Mouse (Mus musculus) limb, embryonic 13.5 days (tissue): ENCODE results near the gene Tysnd1. TPM values are rescaled to one million over a fixed set of nuclear protein-coding genes. Genes with fewer than 3 reads are reported as not detected.

Experiments used
- ATAC-seq: fragments of 200-750 bp; cut with Nextera tagmentation; 2 replicates; pipeline ENCODE4 v1.8.0; 2017; ENCODE audit warnings: low read depth, moderate number of reproducible peaks, moderate TSS enrichment; ENCODE audit not compliant: low FRiP score
- H3K27ac ChIP-seq: fragments of 300-500 bp; sonication (generic); 2 replicates; pipeline ENCODE4 v1.5.1; 2015; ENCODE audit warnings: inconsistent platforms, mild to moderate bottlenecking, moderate library complexity
- H3K27me3 ChIP-seq: fragments of 300-500 bp; sonication (generic); 2 replicates; pipeline ENCODE4 v1.6.1; 2015; ENCODE audit warnings: mild to moderate bottlenecking, inconsistent platforms
- H3K36me3 ChIP-seq: fragments of 300-500 bp; sonication (generic); 2 replicates; pipeline ENCODE4 v1.6.1; 2015; ENCODE audit warnings: inconsistent platforms, mild to moderate bottlenecking, moderate library complexity
- H3K4me1 ChIP-seq: fragments of 300-500 bp; sonication (generic); 2 replicates; pipeline ENCODE4 v1.6.1; 2015; ENCODE audit warnings: inconsistent platforms
- H3K4me2 ChIP-seq: fragments of 300-500 bp; sonication (generic); replicated peaks from 2 replicates; pipeline ENCODE4 v1.6.1; 2015; ENCODE audit warnings: inconsistent platforms, mild to moderate bottlenecking, moderate library complexity
- H3K4me3 ChIP-seq: fragments of 300-500 bp; sonication (generic); 2 replicates; pipeline ENCODE4 v1.5.1; 2015; ENCODE audit warnings: moderate library complexity, mild to moderate bottlenecking, inconsistent platforms
- H3K9ac ChIP-seq: fragments of 300-500 bp; sonication (generic); 2 replicates; pipeline ENCODE4 v1.6.1; 2015; ENCODE audit warnings: mild to moderate bottlenecking, inconsistent platforms
- H3K9me3 ChIP-seq: fragments of 300-500 bp; sonication (generic); 2 replicates; pipeline ENCODE4 v1.6.1; 2016; ENCODE audit warnings: inconsistent platforms
- WGBS: fragments of 180-500 bp; shearing (Covaris S2); methylation state at CpG from one replicate; pipeline ENCODE4 v1.1.7; 2015; 5-methylcytosine and 5-hydroxymethylcytosine counted together
- polyA plus RNA-seq: library from polyadenylated mRNA; unstranded; fragments of >200 nt; fragmentation: Nextera tagmentation; extraction: Ambion mirVana; gene quantifications from 2 replicates; pipeline ENCODE4 v1.2.1, GENCODE M21; 2015

The Tysnd1 gene
- polyA plus RNA-seq, 1 experiment from 2014 or later, result 30.9 TPM

DNA sequence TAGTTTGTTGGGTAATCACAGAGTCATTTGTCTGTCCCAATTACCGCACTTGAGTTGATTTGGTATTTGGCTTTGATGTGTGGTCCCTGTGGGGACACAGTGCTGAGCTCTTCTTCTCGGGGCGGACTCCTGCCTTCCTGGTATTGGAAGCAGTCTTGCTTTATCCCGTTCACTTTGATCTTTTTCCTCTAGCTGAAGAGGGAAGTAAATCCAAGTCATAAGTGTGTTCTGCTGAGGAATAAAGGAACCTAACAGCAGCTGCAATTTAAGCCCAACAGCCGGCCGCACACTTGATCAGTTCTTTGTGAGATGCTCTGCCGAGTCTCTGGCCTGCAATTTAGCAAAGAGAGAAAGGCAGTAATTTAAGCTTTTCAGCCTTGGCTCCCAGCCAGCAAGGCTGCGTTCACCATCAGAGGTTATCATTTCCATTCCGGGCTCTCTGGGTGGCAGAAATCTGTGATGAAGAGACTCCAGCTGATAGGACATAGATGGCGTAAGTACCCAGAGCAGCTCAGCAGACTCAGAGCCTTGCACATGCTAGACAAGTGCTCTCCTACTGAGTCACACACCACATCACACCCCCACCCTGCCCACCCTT is 32.8 kb upstream of the Tysnd1 start:
- H3K4me3 ChIP-seq, result no peak overlapping the region
- no peak overlapping the region for H3K4me2 ChIP-seq
- H3K27me3 ChIP-seq, result no peaks in the 10 kb centered on the region
- no peak for ATAC-seq
- no peaks in the 10 kb centered on the region for H3K9me3 ChIP-seq
- H3K36me3 ChIP-seq, result peaks cover 79% of the 10 kb centered on the region
- WGBS, result 70% methylated on average over 10 of the region's 10 CpGs
- H3K9ac ChIP-seq, result no peak overlapping the region
- no peaks in the 10 kb centered on the region for H3K4me1 ChIP-seq
- no peak overlapping the region for H3K27ac ChIP-seq

DNA sequence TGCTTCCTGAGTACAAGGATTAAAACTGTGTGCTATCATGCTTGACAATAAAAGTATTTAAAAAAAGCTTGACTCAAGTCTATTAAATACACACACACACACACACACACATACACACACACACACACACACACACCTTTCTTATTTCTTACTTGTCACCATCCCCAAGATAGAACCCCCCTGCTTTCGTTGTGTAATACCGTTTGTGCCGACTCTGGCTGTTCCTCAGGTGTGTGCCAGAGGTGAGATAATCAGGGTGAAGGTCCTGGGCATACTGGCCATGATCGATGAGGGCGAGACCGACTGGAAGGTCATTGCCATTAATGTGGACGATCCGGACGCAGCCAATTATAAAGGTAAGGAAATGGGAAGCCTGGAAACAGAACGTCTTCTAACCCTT is 30.2 kb upstream of the Tysnd1 start:
- no peak overlapping the region for H3K4me2 ChIP-seq
- H3K27me3 ChIP-seq, result no peaks in the 10 kb centered on the region
- no peak overlapping the region for H3K27ac ChIP-seq
- no peaks in the 10 kb centered on the region for H3K9me3 ChIP-seq
- no peaks in the 10 kb centered on the region for H3K4me1 ChIP-seq
- 93% methylated on average over 10 of the region's 10 CpGs for WGBS
- no peak for ATAC-seq
- no peak overlapping the region for H3K4me3 ChIP-seq
- peaks cover 95% of the 10 kb centered on the region for H3K36me3 ChIP-seq
- H3K9ac ChIP-seq, result no peak overlapping the region

DNA sequence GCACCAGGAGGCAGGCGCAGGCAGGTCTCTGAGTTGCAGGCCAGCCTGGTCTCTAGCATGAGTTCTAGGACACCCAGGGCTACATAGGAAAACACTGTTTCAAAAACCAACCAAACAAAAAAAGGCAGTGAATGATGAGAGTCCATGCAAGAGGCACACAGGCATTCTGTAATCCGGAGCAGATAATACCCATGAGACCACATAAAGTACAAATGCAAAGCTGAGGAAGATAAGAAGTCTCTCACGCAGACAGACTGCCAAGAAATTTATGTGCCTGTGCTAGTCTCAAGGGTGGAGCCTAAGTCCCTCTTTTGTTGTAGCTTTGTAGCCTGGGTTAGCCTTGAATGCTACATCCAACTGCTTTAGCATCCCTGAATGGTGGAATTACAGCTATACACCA is 29.7 kb upstream of the Tysnd1 start:
- Histone ChIP-seq H3K9me3 (no peaks in the 10 kb centered on the region), H3K27ac (no peak overlapping the region), H3K9ac (no peak overlapping the region), H3K36me3 (peaks cover 95% of the 10 kb centered on the region), H3K4me1 (no peaks in the 10 kb centered on the region), H3K4me3 (no peak overlapping the region), H3K27me3 (no peaks in the 10 kb centered on the region), H3K4me2 (no peak overlapping the region)
- 78% methylated on average over 3 of the region's 3 CpGs for WGBS
- no peak for ATAC-seq

DNA sequence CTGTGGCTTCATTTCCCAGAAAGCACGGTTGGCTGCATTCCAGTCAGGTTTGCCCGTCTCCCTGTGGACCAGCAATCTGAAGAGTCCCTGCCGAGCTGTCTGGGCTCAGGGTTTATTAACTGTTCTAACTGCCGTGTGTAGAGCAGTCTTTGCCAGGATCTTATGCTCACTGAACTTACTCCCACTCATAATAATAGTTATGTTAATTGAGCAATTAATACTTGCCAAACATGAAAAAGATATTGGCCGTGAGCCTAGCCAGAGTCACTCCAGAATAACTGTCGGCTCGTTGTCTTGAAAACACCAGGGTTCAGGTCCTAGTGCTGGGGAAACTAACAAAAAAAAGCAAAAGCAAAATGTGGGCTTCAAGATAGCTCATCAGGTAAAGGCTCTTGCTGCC is 26.0 kb upstream of the Tysnd1 start:
- Histone ChIP-seq H3K36me3 (peaks cover 94% of the 10 kb centered on the region), H3K27me3 (no peaks in the 10 kb centered on the region)
- WGBS, result 85% methylated on average over 7 of the region's 7 CpGs

DNA sequence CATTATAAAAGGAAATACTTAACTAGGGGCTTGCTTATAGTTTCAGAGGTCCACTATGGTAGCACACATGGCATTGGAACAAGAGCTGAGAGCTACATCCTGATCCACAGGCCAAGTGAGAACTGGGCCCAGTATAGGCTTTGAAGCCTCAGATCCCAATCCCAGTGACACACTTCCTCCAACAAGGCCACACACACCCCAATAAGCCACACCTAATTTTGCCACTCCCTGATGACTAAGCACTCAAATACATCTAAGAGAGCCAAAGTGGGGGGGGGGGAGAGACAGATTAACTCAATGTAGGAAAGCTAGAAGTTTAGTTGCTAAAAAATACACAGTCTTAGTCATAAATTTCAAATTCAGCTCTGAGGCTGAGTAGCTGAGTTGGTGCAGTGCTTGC is 25.4 kb upstream of the Tysnd1 start:
- Histone ChIP-seq H3K27me3 (no peaks in the 10 kb centered on the region), H3K36me3 (peaks cover 94% of the 10 kb centered on the region), H3K4me3 (no peak overlapping the region), H3K9me3 (no peaks in the 10 kb centered on the region), H3K4me1 (no peaks in the 10 kb centered on the region), H3K9ac (no peak overlapping the region), H3K27ac (no peak overlapping the region), H3K4me2 (no peak overlapping the region)
- no peak for ATAC-seq

More for the DNA sequence above, 26.0 kb upstream of the Tysnd1 start:
- H3K4me2 ChIP-seq, result no peak overlapping the region
- no peak overlapping the region for H3K4me3 ChIP-seq
- H3K4me1 ChIP-seq, result no peaks in the 10 kb centered on the region
- no peak for ATAC-seq
- no peak overlapping the region for H3K27ac ChIP-seq
- no peak overlapping the region for H3K9ac ChIP-seq
- H3K9me3 ChIP-seq, result no peaks in the 10 kb centered on the region

DNA sequence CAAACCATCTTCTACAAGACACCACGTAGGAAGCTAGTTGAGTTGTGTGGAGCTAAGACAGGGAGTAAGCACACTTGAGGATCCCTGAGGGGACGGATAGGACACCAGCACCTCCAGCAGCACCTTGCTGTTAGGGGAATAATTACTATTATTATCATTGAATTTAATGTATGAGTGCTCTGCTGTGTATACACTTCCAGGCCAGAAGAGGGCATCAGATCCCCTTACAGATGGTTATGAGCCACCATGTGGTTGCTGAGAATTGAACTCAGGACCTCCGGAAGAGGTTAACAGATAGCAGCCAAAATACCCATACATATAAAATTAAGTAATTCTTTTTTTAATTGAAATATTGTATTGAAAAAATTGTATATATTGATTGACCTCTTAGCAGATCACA is 24.6 kb upstream of the Tysnd1 start:
- no peak overlapping the region for H3K4me3 ChIP-seq
- H3K27ac ChIP-seq, result no peak overlapping the region
- H3K36me3 ChIP-seq, result peaks cover 91% of the 10 kb centered on the region
- H3K4me2 ChIP-seq, result no peak overlapping the region
- ATAC-seq, result no peak
- H3K4me1 ChIP-seq, result no peaks in the 10 kb centered on the region
- WGBS, result 96% methylated on average over 3 of the region's 3 CpGs
- H3K9me3 ChIP-seq, result no peaks in the 10 kb centered on the region
- H3K9ac ChIP-seq, result no peak overlapping the region
- H3K27me3 ChIP-seq, result no peaks in the 10 kb centered on the region

DNA sequence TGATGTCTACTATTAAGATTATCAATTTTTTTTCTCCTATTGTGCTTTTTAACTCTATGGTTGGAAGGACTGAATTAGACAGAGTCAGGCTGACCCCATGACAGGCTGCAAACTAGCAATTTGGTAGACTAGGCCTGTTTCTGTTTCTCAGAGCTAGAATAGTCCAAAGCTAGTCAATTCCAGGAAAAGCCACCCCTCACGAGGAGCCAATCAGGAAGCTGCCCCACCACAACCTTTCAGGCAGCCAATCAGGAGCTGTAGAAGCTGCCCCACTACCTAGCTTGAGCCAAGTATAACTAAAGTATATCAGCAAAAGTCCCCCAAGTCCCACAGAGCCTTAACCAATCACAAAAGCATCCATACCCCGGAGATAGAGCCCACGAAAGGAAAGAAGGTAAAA is 19.4 kb upstream of the Tysnd1 start:
- WGBS, result 71% methylated on average over 3 of the region's 3 CpGs

DNA sequence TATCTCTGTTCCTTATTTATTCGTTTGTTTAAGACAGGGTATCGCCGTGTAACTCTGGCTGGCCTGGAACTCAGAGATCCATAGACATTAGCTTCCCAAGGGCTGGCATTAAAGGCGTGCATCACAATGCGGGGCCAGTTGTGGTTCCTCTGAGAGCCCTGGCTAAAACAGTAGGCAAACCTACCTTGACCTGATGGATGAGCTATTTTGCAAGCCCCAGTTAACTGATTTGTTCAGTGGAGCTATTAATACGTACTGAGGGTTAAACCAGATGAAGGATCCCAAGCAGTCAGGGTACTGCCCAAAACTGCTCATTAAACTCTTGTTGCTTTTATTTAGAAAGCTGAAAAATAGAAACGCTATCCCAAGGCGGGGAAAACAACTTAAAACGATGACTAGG is 15.8 kb upstream of the Tysnd1 start:
- H3K9ac ChIP-seq, result peak overlapping the region; percentile 93
- no peaks in the 10 kb centered on the region for H3K9me3 ChIP-seq
- peaks cover 13% of the 10 kb centered on the region for H3K36me3 ChIP-seq
- H3K27ac ChIP-seq, result peak overlapping the region; percentile 74
- H3K4me2 ChIP-seq, result peak overlapping the region; percentile 64
- H3K4me3 ChIP-seq, result peak overlapping the region; percentile 78
- peaks cover 21% of the 10 kb centered on the region for H3K4me1 ChIP-seq
- WGBS, result 34% methylated on average over 9 of the region's 9 CpGs
- H3K27me3 ChIP-seq, result no peaks in the 10 kb centered on the region
- ATAC-seq, result 0 out of 2 replicates have a peak, but pooled peaks have one; percentile 16

More for the DNA sequence above, 19.4 kb upstream of the Tysnd1 start:
- no peaks in the 10 kb centered on the region for H3K27me3 ChIP-seq
- H3K4me3 ChIP-seq, result no peak overlapping the region
- no peak overlapping the region for H3K27ac ChIP-seq
- no peak for ATAC-seq
- peaks cover 6% of the 10 kb centered on the region; the same call in 1 of the 2 replicates for H3K4me1 ChIP-seq
- H3K4me2 ChIP-seq, result no peak overlapping the region
- H3K36me3 ChIP-seq, result peaks cover 43% of the 10 kb centered on the region
- H3K9ac ChIP-seq, result no peak overlapping the region
- no peaks in the 10 kb centered on the region for H3K9me3 ChIP-seq

DNA sequence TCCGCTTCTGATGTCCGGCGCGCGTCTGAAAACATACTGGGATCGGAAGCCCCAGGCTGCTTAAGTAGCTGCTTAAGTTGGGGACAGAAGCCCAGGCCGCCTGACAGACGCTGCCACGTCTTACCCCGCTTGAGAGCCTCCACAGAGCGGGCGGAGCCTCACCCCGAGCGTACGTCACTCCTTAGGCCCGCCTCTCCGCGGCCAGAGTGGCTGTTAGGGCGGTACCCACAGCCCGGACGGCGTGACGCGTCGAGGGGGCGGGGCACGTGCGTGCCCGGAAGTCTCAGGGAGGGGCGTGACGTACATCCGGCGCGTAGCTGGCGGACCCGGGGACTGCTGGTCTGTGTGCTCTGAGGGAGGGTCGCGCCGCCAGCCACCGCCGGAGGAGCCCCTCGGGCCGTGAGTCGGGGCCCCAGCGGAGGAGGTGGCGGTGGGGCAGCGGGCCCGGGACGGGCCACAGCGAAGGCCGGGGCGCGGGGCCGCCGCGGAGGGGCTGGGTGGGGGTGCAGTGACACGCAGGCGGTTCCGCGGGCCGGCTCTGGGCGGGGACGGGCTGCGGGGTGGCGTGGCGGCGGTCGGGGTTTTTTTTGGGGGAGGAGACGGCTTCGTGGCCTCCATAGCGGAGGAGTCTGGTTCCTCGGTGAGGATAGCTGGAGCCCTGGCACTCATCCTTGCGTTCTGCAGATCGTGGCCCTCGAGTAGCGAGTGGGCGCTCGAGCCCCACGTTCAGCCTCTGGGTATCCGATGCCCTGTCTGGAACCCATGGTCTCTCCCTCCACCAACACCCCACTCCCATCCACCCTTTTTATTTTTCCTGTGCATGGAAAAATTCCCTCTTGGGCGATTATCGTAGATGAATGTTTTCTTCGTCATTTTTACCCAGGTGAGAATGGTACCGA is 15.1 kb upstream of the Tysnd1 start, which contains the start of gene Sar1a:
Sar1a (plus strand) TSS at position 285 of the 899 bp plus-strand sequence.
- ATAC-seq, result peak; percentile 100
- WGBS, result under 1% methylated on average over 82 of the region's 84 CpGs
- peaks cover 13% of the 10 kb centered on the region for H3K36me3 ChIP-seq
- no peaks in the 10 kb centered on the region for H3K9me3 ChIP-seq
- peak within 1 kb of the TSS; percentile 78 for H3K4me3 ChIP-seq
- H3K27ac ChIP-seq, result peak within 1 kb of the TSS; percentile 78
- peaks cover 21% of the 10 kb centered on the region for H3K4me1 ChIP-seq
- peak within 1 kb of the TSS; percentile 93 for H3K9ac ChIP-seq
- no peaks in the 10 kb centered on the region for H3K27me3 ChIP-seq
- H3K4me2 ChIP-seq, result peak within 1 kb of the TSS; percentile 75

DNA sequence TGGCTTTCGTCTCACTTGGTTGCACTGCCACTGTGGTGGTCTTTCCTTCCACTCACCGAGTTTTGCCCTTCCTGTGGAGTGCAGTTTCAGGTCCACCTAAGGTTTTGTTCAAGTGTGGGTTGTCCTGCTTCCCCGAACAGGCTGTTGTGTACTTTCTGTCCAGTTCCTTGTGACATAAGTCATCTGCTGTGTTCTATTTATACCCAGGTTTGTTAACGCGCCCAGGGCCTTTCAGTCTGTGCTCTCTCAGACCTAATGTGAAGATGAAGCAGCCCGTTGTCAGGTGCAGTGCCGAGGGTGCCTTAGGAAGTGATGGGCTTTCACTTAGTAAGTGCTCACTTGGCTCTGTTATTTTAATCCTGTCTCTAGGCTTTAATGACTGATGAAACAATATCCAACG is 5.9 kb upstream of the Tysnd1 start:
- H3K27me3 ChIP-seq, result no peaks in the 10 kb centered on the region
- no peak for ATAC-seq
- no peak overlapping the region for H3K9ac ChIP-seq
- H3K27ac ChIP-seq, result no peak overlapping the region
- no peaks in the 10 kb centered on the region for H3K4me1 ChIP-seq
- peaks cover 93% of the 10 kb centered on the region for H3K36me3 ChIP-seq
- no peaks in the 10 kb centered on the region for H3K9me3 ChIP-seq
- H3K4me2 ChIP-seq, result no peak overlapping the region
- H3K4me3 ChIP-seq, result no peak overlapping the region
- 90% methylated on average over 8 of the region's 8 CpGs for WGBS

DNA sequence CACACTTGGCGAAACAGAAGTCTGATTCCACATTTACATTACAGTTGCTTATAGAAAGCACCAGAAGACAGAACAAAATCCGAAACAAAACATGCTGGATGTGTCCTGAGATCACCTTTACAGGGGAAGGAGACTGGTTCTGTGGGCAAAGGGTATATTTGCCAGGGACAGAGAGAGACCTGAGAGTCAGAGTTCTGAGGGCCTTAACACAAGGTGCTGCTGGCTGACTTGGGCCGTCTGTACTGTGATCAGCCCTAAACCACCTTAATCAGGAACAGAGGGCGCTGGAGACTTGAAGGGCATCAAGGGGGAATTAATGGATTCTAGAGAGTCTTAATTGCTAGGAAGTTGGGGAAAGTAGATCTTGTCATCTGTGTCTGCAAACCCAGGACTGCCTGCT is 1.8 kb upstream of the Tysnd1 start:
- Histone ChIP-seq H3K9me3 (no peaks in the 10 kb centered on the region), H3K27me3 (no peaks in the 10 kb centered on the region), H3K36me3 (peaks cover 62% of the 10 kb centered on the region), H3K9ac (no peak overlapping the region), H3K27ac (no peak overlapping the region), H3K4me3 (no peak overlapping the region), H3K4me2 (no peak overlapping the region), H3K4me1 (peaks cover 17% of the 10 kb centered on the region)
- WGBS, result 69% methylated on average over 4 of the region's 4 CpGs
- no peak for ATAC-seq

DNA sequence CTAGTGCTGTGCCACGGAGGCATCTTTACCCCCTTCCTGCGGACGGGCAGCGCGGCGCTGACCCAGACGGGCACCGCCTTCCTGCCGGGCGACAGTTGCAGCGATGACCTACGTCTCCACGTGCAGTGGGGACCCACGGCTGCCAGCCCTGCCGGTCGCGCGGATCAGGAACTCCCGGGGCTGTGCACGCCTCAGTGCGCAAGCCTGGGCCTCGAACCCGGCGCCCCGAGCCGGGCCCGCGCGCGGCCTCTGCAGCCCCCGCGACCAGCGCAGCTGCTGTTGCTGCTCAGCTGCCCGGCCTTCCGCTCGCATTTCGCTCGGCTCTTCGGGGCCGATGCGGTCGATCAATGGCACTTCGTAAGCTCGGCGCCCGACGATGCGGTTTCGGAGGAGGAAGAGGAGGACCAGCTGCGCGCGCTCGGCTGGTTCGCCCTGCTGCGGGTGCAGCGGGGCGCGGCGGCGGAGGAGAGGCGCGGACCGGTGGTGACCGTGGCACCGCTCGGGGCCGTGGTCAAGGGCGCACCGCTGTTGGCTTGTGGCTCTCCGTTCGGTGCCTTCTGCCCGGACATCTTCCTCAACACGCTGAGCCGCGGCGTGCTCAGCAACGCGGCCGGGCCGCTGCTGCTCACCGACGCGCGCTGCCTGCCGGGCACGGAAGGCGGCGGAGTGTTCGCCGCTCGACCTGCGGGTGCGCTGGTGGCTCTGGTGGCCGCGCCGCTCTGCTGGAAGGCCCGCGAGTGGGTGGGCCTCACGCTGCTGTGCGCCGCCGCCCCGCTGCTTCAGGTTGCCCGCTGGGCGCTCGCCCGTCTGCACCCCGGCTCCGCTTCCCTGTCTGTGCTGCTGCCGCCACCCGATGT is 617 bp downstream of the Tysnd1 start:
- peak overlapping the region; percentile 100 for H3K4me2 ChIP-seq
- under 1% methylated on average over 108 of the region's 111 CpGs for WGBS
- ATAC-seq, result no peak; the same call in 1 of the 2 replicates

More for the DNA sequence above, 617 bp downstream of the Tysnd1 start:
- Histone ChIP-seq H3K27ac (no peak overlapping the region), H3K9me3 (no peaks in the 10 kb centered on the region), H3K4me3 (peak overlapping the region; percentile 99), H3K4me1 (peaks cover 17% of the 10 kb centered on the region), H3K9ac (peak overlapping the region; percentile 91), H3K27me3 (no peaks in the 10 kb centered on the region), H3K36me3 (peaks cover 50% of the 10 kb centered on the region)
